Mouse (Mus musculus): Measurements from ENCODE around the gene Cfl2. TPM values are rescaled to one million over a fixed set of nuclear protein-coding genes. Genes with fewer than 3 reads are reported as not detected.
"Not testable (repeated sequence)": the region's sequence is repeated elsewhere in the genome, so short reads cannot be mapped to it uniquely, and the experiment has no call there.

The Cfl2 gene
- total RNA-seq (2014; rRNA removed): 185 and 217 TPM in 2 replicates
- 253 and 265 TPM in 2 replicates for polyA plus RNA-seq (2015; fragmentation: Nextera tagmentation; extraction: Ambion mirVana)

DNA sequence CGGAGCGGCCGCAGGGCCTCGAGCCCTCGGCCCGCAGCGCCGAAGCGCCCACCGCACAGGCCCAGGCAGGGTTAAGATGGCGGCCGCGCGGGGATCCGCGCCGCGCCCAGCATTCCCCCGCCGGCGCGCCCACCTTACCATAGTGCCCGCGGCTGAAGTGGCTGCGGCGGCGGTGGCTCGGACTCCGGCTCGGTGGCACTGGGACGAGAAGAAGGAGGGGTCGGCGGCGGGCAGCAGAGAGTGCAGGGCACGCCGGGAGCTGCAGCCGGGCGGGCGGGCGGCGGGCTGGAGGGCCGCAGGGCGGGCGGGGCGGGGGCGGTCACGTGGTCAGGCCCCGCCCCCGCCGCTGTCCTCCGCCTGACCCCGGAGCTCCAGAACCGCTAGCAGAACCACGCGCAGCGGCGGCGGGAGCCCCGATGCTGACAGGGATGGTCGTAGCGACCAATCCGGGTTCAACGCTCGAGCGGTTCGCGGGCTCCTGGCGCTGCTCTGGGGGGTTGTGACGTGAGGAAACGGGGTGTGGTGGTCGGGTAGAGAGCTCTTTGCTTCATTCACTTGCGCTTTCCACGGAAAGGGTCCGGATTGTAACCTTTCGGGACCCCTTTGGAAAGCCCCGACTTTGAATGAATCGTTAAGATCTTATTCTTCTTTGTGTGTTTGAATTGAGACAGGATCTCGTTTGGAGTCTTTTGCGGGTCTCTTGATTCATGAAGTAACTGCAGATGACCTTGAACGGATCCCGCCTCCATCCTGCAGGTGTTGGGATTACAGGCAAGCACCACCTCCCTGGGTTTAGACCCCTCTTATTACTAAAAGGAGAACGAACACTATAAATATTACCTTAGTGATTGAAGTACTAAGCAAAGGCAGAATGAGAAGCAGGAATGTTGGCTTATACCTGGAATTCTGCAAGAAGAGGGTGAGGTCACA lies at the start of gene Cfl2:
Gene Cfl2, minus strand, starts transcription at position 272 of the 930 bp plus-strand sequence.
- Histone ChIP-seq H3K27me3 (ENCODE audit: insufficient read depth, low read length) (no peaks in the 10 kb centered on the region), H3K4me3 (ENCODE audit: low read depth, low read length) (peak within 1 kb of the TSS; percentile 93), H3K9me3 (ENCODE audit: low read length) (no peaks in the 10 kb centered on the region), H3K4me2 (ENCODE audit: low read depth) (peak within 1 kb of the TSS; percentile 69), H3K36me3 (ENCODE audit: insufficient read depth) (peaks cover 6% of the 10 kb centered on the region; the same call in 1 of the 2 replicates), H3K27ac (ENCODE audit: low read depth, low read length) (peak within 1 kb of the TSS; percentile 99), H3K9ac (peak within 1 kb of the TSS; percentile 98), H3K4me1 (ENCODE audit: insufficient read depth) (peaks cover 9% of the 10 kb centered on the region)
- TF ChIP-seq CTCF (IDR thresholded peaks at IDR 0.05; ENCODE audit: low read depth): peak; percentile 51
- DNase-seq: peak; percentile 88
- WGBS: under 1% methylated on average over 55 of the region's 82 CpGs
- peak; percentile 88 for ATAC-seq

DNA sequence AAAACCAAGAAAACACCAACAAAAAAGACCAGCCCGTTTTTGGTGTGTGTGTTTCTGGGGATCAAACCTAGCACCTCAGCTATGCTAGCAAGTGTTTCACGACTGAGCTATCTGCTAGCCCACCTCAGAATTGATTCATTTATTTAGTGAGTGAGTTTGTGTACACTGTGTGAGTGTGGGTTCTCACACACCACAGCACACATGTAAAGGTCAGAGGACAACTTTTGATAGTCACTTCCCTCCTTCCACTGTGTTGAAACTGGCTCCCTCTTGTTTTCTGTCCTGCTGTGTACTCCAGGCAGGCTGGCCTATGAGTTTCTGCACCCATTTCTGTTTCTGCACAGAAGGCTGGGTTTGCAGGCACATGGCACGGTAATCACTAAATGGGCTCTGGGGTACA lies 47.7 kb upstream of the Cfl2 start:
- no peaks in the 10 kb centered on the region; the same call in 1 of the 2 replicates for H3K36me3 ChIP-seq (ENCODE audit: insufficient read depth)
- no peak overlapping the region for H3K4me3 ChIP-seq (ENCODE audit: low read depth, low read length)
- H3K27me3 ChIP-seq (ENCODE audit: insufficient read depth, low read length): no peaks in the 10 kb centered on the region
- no peaks in the 10 kb centered on the region for H3K9me3 ChIP-seq (ENCODE audit: low read length)
- TF ChIP-seq CTCF (IDR thresholded peaks at IDR 0.05; ENCODE audit: low read depth): no peak
- H3K4me2 ChIP-seq (ENCODE audit: low read depth): no peak overlapping the region
- no peaks in the 10 kb centered on the region for H3K4me1 ChIP-seq (ENCODE audit: insufficient read depth)
- 89% methylated on average over 3 of the region's 3 CpGs for WGBS
- no peak overlapping the region for H3K27ac ChIP-seq (ENCODE audit: low read depth, low read length)
- H3K9ac ChIP-seq: no peak overlapping the region
- no peak for ATAC-seq
- DNase-seq: no peak

- not testable (repeated sequence) for H3K4me1 ChIP-seq (ENCODE audit: insufficient read depth); H3K4me3 ChIP-seq (ENCODE audit: low read depth, low read length); H3K36me3 ChIP-seq (ENCODE audit: insufficient read depth); ATAC-seq; H3K27ac ChIP-seq (ENCODE audit: low read depth, low read length); DNase-seq; H3K4me2 ChIP-seq (ENCODE audit: low read depth); H3K9me3 ChIP-seq (ENCODE audit: low read length); H3K9ac ChIP-seq; H3K27me3 ChIP-seq (ENCODE audit: insufficient read depth, low read length)
- WGBS: 42% methylated on average over 1 of the region's 2 CpGs
Measured at GRCm38 (mm10) chr12:54892559-54892958, 29.9 kb upstream of the Cfl2 start.

DNA sequence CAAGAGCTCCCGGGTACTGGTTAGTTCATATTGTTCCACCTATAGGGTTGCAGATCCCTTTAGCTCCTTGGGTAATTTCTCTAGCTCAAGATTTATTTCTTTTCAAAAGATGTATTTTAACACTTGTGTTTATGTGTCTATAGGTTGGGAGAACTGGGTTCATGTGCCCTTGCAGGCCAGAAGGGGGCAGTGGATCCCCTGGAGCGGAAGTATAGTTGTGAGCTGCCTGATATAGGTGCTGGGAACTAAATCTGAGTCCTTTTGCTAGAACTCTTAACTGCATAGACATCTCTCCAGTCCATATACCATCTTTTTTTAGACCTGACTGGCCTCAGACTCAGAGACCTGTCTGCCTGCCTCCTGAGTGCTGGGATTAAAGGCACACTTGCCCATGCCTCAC lies 27.7 kb upstream of the Cfl2 start:
- TF ChIP-seq CTCF (IDR thresholded peaks at IDR 0.05; ENCODE audit: low read depth): no peak
- H3K36me3 ChIP-seq (ENCODE audit: insufficient read depth): no peaks in the 10 kb centered on the region
- H3K9me3 ChIP-seq (ENCODE audit: low read length): no peaks in the 10 kb centered on the region
- ATAC-seq (no peak), DNase-seq (no peak)
- 97% methylated on average over 2 of the region's 2 CpGs for WGBS
- H3K9ac ChIP-seq: no peak overlapping the region
- H3K4me3 ChIP-seq (ENCODE audit: low read depth, low read length): no peak overlapping the region
- H3K4me2 ChIP-seq (ENCODE audit: low read depth): no peak overlapping the region
- no peaks in the 10 kb centered on the region for H3K27me3 ChIP-seq (ENCODE audit: insufficient read depth, low read length)
- H3K4me1 ChIP-seq (ENCODE audit: insufficient read depth): no peaks in the 10 kb centered on the region
- no peak overlapping the region for H3K27ac ChIP-seq (ENCODE audit: low read depth, low read length)

GRCm38 (mm10) chr12:54887580-54888127 lies 25.0 kb upstream of the Cfl2 start:
- no peaks in the 10 kb centered on the region for H3K27me3 ChIP-seq (ENCODE audit: insufficient read depth, low read length)
- ATAC-seq (no peak), DNase-seq (no peak)
- H3K4me2 ChIP-seq (ENCODE audit: low read depth): no peak overlapping the region
- no peak overlapping the region for H3K27ac ChIP-seq (ENCODE audit: low read depth, low read length)
- no peak overlapping the region for H3K4me3 ChIP-seq (ENCODE audit: low read depth, low read length)
- no peaks in the 10 kb centered on the region for H3K4me1 ChIP-seq (ENCODE audit: insufficient read depth)
- no peak for TF ChIP-seq CTCF (IDR thresholded peaks at IDR 0.05; ENCODE audit: low read depth)
- H3K9me3 ChIP-seq (ENCODE audit: low read length): no peaks in the 10 kb centered on the region
- 88% methylated on average over 4 of the region's 4 CpGs for WGBS
- H3K9ac ChIP-seq: no peak overlapping the region
- H3K36me3 ChIP-seq (ENCODE audit: insufficient read depth): no peaks in the 10 kb centered on the region

- 13% methylated on average over 5 of the region's 6 CpGs for WGBS
- Histone ChIP-seq H3K4me2 (ENCODE audit: low read depth) (no peak overlapping the region), H3K36me3 (ENCODE audit: insufficient read depth) (no peaks in the 10 kb centered on the region), H3K9ac (no peak overlapping the region), H3K27ac (ENCODE audit: low read depth, low read length) (no peak overlapping the region), H3K4me3 (ENCODE audit: low read depth, low read length) (no peak overlapping the region), H3K27me3 (ENCODE audit: insufficient read depth, low read length) (no peaks in the 10 kb centered on the region), H3K9me3 (ENCODE audit: low read length) (no peaks in the 10 kb centered on the region), H3K4me1 (ENCODE audit: insufficient read depth) (no peaks in the 10 kb centered on the region)
- TF ChIP-seq CTCF (IDR thresholded peaks at IDR 0.05; ENCODE audit: low read depth): peak; percentile 71
- ATAC-seq: no peak
- DNase-seq: peak; percentile 75
Measured at GRCm38 (mm10) chr12:54879630-54880029, 17.0 kb upstream of the Cfl2 start.

GRCm38 (mm10) chr12:54879211-54879610 lies 16.5 kb upstream of the Cfl2 start:
- ATAC-seq (no peak), DNase-seq (no peak)
- TF ChIP-seq CTCF (IDR thresholded peaks at IDR 0.05; ENCODE audit: low read depth): no peak
- no peaks in the 10 kb centered on the region for H3K36me3 ChIP-seq (ENCODE audit: insufficient read depth)
- H3K4me3 ChIP-seq (ENCODE audit: low read depth, low read length): no peak overlapping the region
- H3K9me3 ChIP-seq (ENCODE audit: low read length): no peaks in the 10 kb centered on the region
- 75% methylated on average over 5 of the region's 5 CpGs for WGBS
- H3K9ac ChIP-seq: no peak overlapping the region
- no peak overlapping the region for H3K4me2 ChIP-seq (ENCODE audit: low read depth)
- H3K27me3 ChIP-seq (ENCODE audit: insufficient read depth, low read length): no peaks in the 10 kb centered on the region
- H3K27ac ChIP-seq (ENCODE audit: low read depth, low read length): no peak overlapping the region
- no peaks in the 10 kb centered on the region for H3K4me1 ChIP-seq (ENCODE audit: insufficient read depth)
